18 mouse cellular contexts compared by ENCODE assay signal in genomic region chr13:95604288-95604687, GRCm38 (mm10).
"Had no signal": no experiment of that assay in that cellular context is flagged by ENCODE, and none has a peak within 500 bp of the region (broad histone marks: within the 10 kb centered on the region; RNA-seq: fewer than 3 reads in every experiment).

No protein-coding gene starts in this region.

- H3K27ac ChIP-seq: kidney, embryonic 15.5 days; left cerebral cortex, adult 2 months; limb, embryonic 12.5 days; limb, embryonic 15.5 days; liver, embryonic 14.5 days; macrophage had no signal

- H3K9ac ChIP-seq: kidney, embryonic 15.5 days; limb, embryonic 12.5 days; limb, embryonic 15.5 days; liver, embryonic 14.5 days; liver, postnatal 0 days; lung, embryonic 14.5 days had no signal

- DNase-seq: kidney, adult 8-10 months; kidney, postnatal 10 days; kidney, postnatal 36 days; layer of hippocampus, postnatal 36 days; left cerebral cortex, postnatal 4 days; liver, postnatal 0 days; lung, embryonic 14.5 days; midbrain, embryonic 14.5 days; thymus, postnatal 25 days had no signal

- H3K4me3 ChIP-seq: kidney, embryonic 15.5 days; left cerebral cortex, adult 2 months; limb, embryonic 12.5 days; limb, embryonic 15.5 days had no signal

- ATAC-seq: liver, postnatal 0 days; lung, postnatal 0 days had no signal

- H3K4me2 ChIP-seq: kidney, embryonic 15.5 days; limb, embryonic 12.5 days; limb, embryonic 15.5 days; liver, embryonic 11.5 days; lung, embryonic 14.5 days; midbrain, embryonic 11.5 days had no signal

- H3K27me3 ChIP-seq: kidney, embryonic 15.5 days; limb, embryonic 12.5 days; limb, embryonic 15.5 days had no signal

- H3K4me1 ChIP-seq: kidney, embryonic 15.5 days; limb, embryonic 12.5 days; limb, embryonic 15.5 days had no signal

- H3K9me3 ChIP-seq: limb, embryonic 12.5 days; limb, embryonic 15.5 days had no signal
